Mouse (Mus musculus): ENCODE data around the gene Atxn10. TPM values are rescaled to one million over a fixed set of nuclear protein-coding genes. Genes with fewer than 3 reads are reported as not detected.
"Not testable (repeated sequence)": the region's sequence is repeated elsewhere in the genome, so short reads cannot be mapped to it uniquely, and the experiment has no call there.

Gene Atxn10
- total and polyA plus RNA-seq, 2 experiments from 2014 or later, result 271 to 519 TPM

GRCm38 (mm10) chr15:85316342-85317140, 19.5 kb upstream of the Atxn10 start:
- no peak overlapping the region for H3K27ac ChIP-seq (ENCODE audit: low read depth, low read length)
- ATAC-seq (ENCODE audit: low FRiP score), result no peak
- no peaks in the 10 kb centered on the region for H3K9me3 ChIP-seq (ENCODE audit: low read length)

GRCm38 (mm10) chr15:85319924-85320668, 15.9 kb upstream of the Atxn10 start:
- Histone ChIP-seq H3K27ac (ENCODE audit: low read depth, low read length) (no peak overlapping the region), H3K9me3 (ENCODE audit: low read length) (no peaks in the 10 kb centered on the region), H3K36me3 (ENCODE audit: insufficient read depth, low read length) (no peaks in the 10 kb centered on the region), H3K4me3 (ENCODE audit: low read depth, low read length) (no peak overlapping the region), H3K9ac (replicated peaks; ENCODE audit: low read length, poor library complexity, severe bottlenecking) (no peak overlapping the region), H3K4me2 (ENCODE audit: low read depth, low read length, poor library complexity, severe bottlenecking) (no peak overlapping the region), H3K27me3 (ENCODE audit: insufficient read depth, low read length) (no peaks in the 10 kb centered on the region), H3K4me1 (ENCODE audit: insufficient read depth, low read length) (no peaks in the 10 kb centered on the region)
- DNase-seq (ENCODE audit: low spot score), result no peak
- WGBS, result 81% methylated on average over 11 of the region's 11 CpGs
- no peak for ATAC-seq (ENCODE audit: low FRiP score)
- TF ChIP-seq CTCF (IDR thresholded peaks at IDR 0.05), result no peak

More at GRCm38 (mm10) chr15:85316342-85317140, 19.5 kb upstream of the Atxn10 start:
- H3K4me2 ChIP-seq (ENCODE audit: low read depth, low read length, poor library complexity, severe bottlenecking), result no peak overlapping the region
- no peaks in the 10 kb centered on the region for H3K36me3 ChIP-seq (ENCODE audit: insufficient read depth, low read length)
- H3K9ac ChIP-seq (replicated peaks; ENCODE audit: low read length, poor library complexity, severe bottlenecking), result no peak overlapping the region
- H3K4me3 ChIP-seq (ENCODE audit: low read depth, low read length), result no peak overlapping the region
- no peaks in the 10 kb centered on the region for H3K4me1 ChIP-seq (ENCODE audit: insufficient read depth, low read length)
- TF ChIP-seq CTCF (IDR thresholded peaks at IDR 0.05), result no peak
- no peak for DNase-seq (ENCODE audit: low spot score)
- WGBS, result 63% methylated on average over 14 of the region's 14 CpGs
- no peaks in the 10 kb centered on the region for H3K27me3 ChIP-seq (ENCODE audit: insufficient read depth, low read length)

GRCm38 (mm10) chr15:85323214-85323613, 12.8 kb upstream of the Atxn10 start:
- 84% methylated on average over 4 of the region's 4 CpGs for WGBS
- DNase-seq (ENCODE audit: low spot score) (no peak), ATAC-seq (ENCODE audit: low FRiP score) (no peak)
- TF ChIP-seq CTCF (IDR thresholded peaks at IDR 0.05), result no peak
- H3K4me3 ChIP-seq (ENCODE audit: low read depth, low read length), result no peak overlapping the region
- H3K27me3 ChIP-seq (ENCODE audit: insufficient read depth, low read length), result no peaks in the 10 kb centered on the region
- no peak overlapping the region for H3K9ac ChIP-seq (replicated peaks; ENCODE audit: low read length, poor library complexity, severe bottlenecking)
- H3K4me2 ChIP-seq (ENCODE audit: low read depth, low read length, poor library complexity, severe bottlenecking), result no peak overlapping the region
- H3K27ac ChIP-seq (ENCODE audit: low read depth, low read length), result no peak overlapping the region
- H3K36me3 ChIP-seq (ENCODE audit: insufficient read depth, low read length), result no peaks in the 10 kb centered on the region
- H3K9me3 ChIP-seq (ENCODE audit: low read length), result no peaks in the 10 kb centered on the region
- H3K4me1 ChIP-seq (ENCODE audit: insufficient read depth, low read length), result no peaks in the 10 kb centered on the region

- Histone ChIP-seq H3K36me3 (ENCODE audit: insufficient read depth, low read length) (no peaks in the 10 kb centered on the region), H3K27ac (ENCODE audit: low read depth, low read length) (no peak overlapping the region), H3K4me1 (ENCODE audit: insufficient read depth, low read length) (no peaks in the 10 kb centered on the region), H3K9ac (replicated peaks; ENCODE audit: low read length, poor library complexity, severe bottlenecking) (no peak overlapping the region), H3K4me3 (ENCODE audit: low read depth, low read length) (no peak overlapping the region), H3K4me2 (ENCODE audit: low read depth, low read length, poor library complexity, severe bottlenecking) (no peak overlapping the region), H3K27me3 (ENCODE audit: insufficient read depth, low read length) (no peaks in the 10 kb centered on the region), H3K9me3 (ENCODE audit: low read length) (no peaks in the 10 kb centered on the region)
- TF ChIP-seq CTCF (IDR thresholded peaks at IDR 0.05), result no peak
- WGBS, result 91% methylated on average over 1 of the region's 1 CpGs
- DNase-seq (ENCODE audit: low spot score) (no peak), ATAC-seq (ENCODE audit: low FRiP score) (no peak)
Measured at GRCm38 (mm10) chr15:85324426-85324825, 11.6 kb upstream of the Atxn10 start.

- Histone ChIP-seq H3K27me3 (ENCODE audit: insufficient read depth, low read length) (no peaks in the 10 kb centered on the region), H3K4me3 (ENCODE audit: low read depth, low read length) (no peak overlapping the region), H3K36me3 (ENCODE audit: insufficient read depth, low read length) (no peaks in the 10 kb centered on the region), H3K27ac (ENCODE audit: low read depth, low read length) (no peak overlapping the region), H3K9ac (replicated peaks; ENCODE audit: low read length, poor library complexity, severe bottlenecking) (no peak overlapping the region), H3K4me2 (ENCODE audit: low read depth, low read length, poor library complexity, severe bottlenecking) (no peak overlapping the region), H3K4me1 (ENCODE audit: insufficient read depth, low read length) (no peaks in the 10 kb centered on the region), H3K9me3 (ENCODE audit: low read length) (no peaks in the 10 kb centered on the region)
- WGBS, result 78% methylated on average over 11 of the region's 11 CpGs
- no peak for ATAC-seq (ENCODE audit: low FRiP score)
- no peak for TF ChIP-seq CTCF (IDR thresholded peaks at IDR 0.05)
- DNase-seq (ENCODE audit: low spot score), result no peak
Measured at GRCm38 (mm10) chr15:85327808-85328207, 8.2 kb upstream of the Atxn10 start.

- 75% methylated on average over 2 of the region's 2 CpGs for WGBS
- not testable (repeated sequence) for H3K9me3 ChIP-seq (ENCODE audit: low read length)
Measured at GRCm38 (mm10) chr15:85328455-85328854, 7.6 kb upstream of the Atxn10 start.

More at GRCm38 (mm10) chr15:85328455-85328854, 7.6 kb upstream of the Atxn10 start:
- not testable (repeated sequence) for H3K4me2 ChIP-seq (ENCODE audit: low read depth, low read length, poor library complexity, severe bottlenecking); H3K4me1 ChIP-seq (ENCODE audit: insufficient read depth, low read length); H3K36me3 ChIP-seq (ENCODE audit: insufficient read depth, low read length); H3K27me3 ChIP-seq (ENCODE audit: insufficient read depth, low read length); H3K4me3 ChIP-seq (ENCODE audit: low read depth, low read length); ATAC-seq (ENCODE audit: low FRiP score); H3K9ac ChIP-seq (replicated peaks; ENCODE audit: low read length, poor library complexity, severe bottlenecking); DNase-seq (ENCODE audit: low spot score); H3K27ac ChIP-seq (ENCODE audit: low read depth, low read length)
- peak; percentile 52 for TF ChIP-seq CTCF (IDR thresholded peaks at IDR 0.05)
